Mouse (Mus musculus): ENCODE results near the gene Gmip.

- TF ChIP-seq CTCF (IDR thresholded peaks at IDR 0.05; ENCODE audit: low read depth) (no peak), EP300 (IDR thresholded peaks at IDR 0.05; ENCODE audit: low read depth) (no peak)
These were observed 455 bp downstream of the Gmip start for GRCm38 (mm10) chr8:69808864-69809403.

All from heart, postnatal 0 days (tissue).